28 mouse cellular contexts compared by ENCODE assay signal in the genomic region with DNA sequence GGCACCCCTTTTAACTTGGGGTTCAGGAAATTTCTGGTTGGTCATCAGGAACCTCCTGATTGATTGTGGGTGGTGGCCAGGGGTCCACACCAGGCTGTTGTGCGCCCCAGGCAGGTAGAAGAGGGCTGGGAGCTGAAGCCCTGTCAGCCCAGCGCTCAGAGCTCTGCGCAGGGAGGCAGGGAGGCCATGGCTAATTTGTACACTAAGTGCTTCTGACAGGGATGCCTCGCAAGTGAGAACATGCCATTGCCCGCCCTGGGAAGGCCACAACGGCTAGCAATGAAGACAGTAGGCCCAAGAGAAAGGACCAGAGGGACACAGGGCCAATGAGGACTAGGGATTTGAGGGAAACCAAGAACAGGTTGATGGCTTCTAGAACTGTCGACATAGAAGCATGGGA. TPM values are rescaled to one million over a fixed set of nuclear protein-coding genes. Genes with fewer than 3 reads are reported as not detected.
DNase-seq lines count a peak whose midpoint lies in the region; ATAC-seq and TF ChIP-seq lines count a peak whose summit lies in the region.
"Had no signal": no experiment of that assay in that cellular context is flagged by ENCODE, and none has a peak within 500 bp of the region (broad histone marks: within the 10 kb centered on the region; RNA-seq: fewer than 3 reads in every experiment).

No protein-coding gene starts in this region.

- no peak for ATAC-seq in hindbrain, embryonic 12.5 days (ENCODE audit: low FRiP score)
- no peak for ATAC-seq in liver, embryonic 15.5 days (ENCODE audit: insufficient read depth)
- no peak for ATAC-seq in liver, postnatal 0 days
- no peak for ATAC-seq in midbrain, postnatal 0 days (ENCODE audit: low FRiP score)
- ATAC-seq: activated CD4-positive, CD25-positive, alpha-beta regulatory T cell, adult 4 months; forebrain, embryonic 13.5 days had no signal

- TF ChIP-seq CTCF in liver, postnatal 0 days (IDR thresholded peaks at IDR 0.05; ENCODE audit: low read depth): no peak
- TF ChIP-seq CTCF in midbrain, postnatal 0 days (IDR thresholded peaks at IDR 0.05): no peak

- H3K27ac ChIP-seq in hindbrain, embryonic 10.5 days: peak overlapping the region; percentile 12; the same call in 1 of the 2 replicates
- H3K27ac ChIP-seq in hindbrain, embryonic 12.5 days: no peak overlapping the region
- peak overlapping the region; percentile 11 for H3K27ac ChIP-seq in liver, embryonic 15.5 days (replicated peaks)
- H3K27ac ChIP-seq in liver, postnatal 0 days (ENCODE audit: low read depth): no peak overlapping the region
- no peak overlapping the region for H3K27ac ChIP-seq in midbrain, postnatal 0 days (ENCODE audit: low read depth, low read length)
- H3K27ac ChIP-seq: embryonic facial prominence, embryonic 12.5 days; forebrain, embryonic 13.5 days; gastrocnemius, adult 2 months; kidney, embryonic 15.5 days; limb, embryonic 15.5 days had no signal

- peaks cover 16% of the 10 kb centered on the region for H3K4me1 ChIP-seq in hindbrain, embryonic 10.5 days (replicated peaks)
- peaks cover 10% of the 10 kb centered on the region for H3K4me1 ChIP-seq in hindbrain, embryonic 12.5 days
- peaks cover 40% of the 10 kb centered on the region for H3K4me1 ChIP-seq in liver, embryonic 15.5 days (replicated peaks)
- H3K4me1 ChIP-seq in liver, postnatal 0 days (ENCODE audit: insufficient read depth): peaks cover 13% of the 10 kb centered on the region
- no peaks in the 10 kb centered on the region for H3K4me1 ChIP-seq in midbrain, postnatal 0 days (ENCODE audit: insufficient read depth, low read length)

- peaks cover 37% of the 10 kb centered on the region for H3K27me3 ChIP-seq in hindbrain, embryonic 10.5 days (ENCODE audit: insufficient read depth, poor library complexity, severe bottlenecking)
- H3K27me3 ChIP-seq in hindbrain, embryonic 12.5 days: peaks cover 24% of the 10 kb centered on the region
- H3K27me3 ChIP-seq in liver, embryonic 15.5 days: peaks cover 30% of the 10 kb centered on the region
- H3K27me3 ChIP-seq in liver, postnatal 0 days (ENCODE audit: insufficient read depth, low read length): peaks cover 21% of the 10 kb centered on the region
- peaks cover 20% of the 10 kb centered on the region for H3K27me3 ChIP-seq in midbrain, postnatal 0 days (ENCODE audit: insufficient read depth, low read length)

- TF ChIP-seq EP300 in liver, postnatal 0 days (IDR thresholded peaks at IDR 0.05; ENCODE audit: low read depth): no peak

- H3K4me2 ChIP-seq in hindbrain, embryonic 12.5 days (replicated peaks): no peak overlapping the region
- H3K4me2 ChIP-seq in liver, embryonic 15.5 days: no peak overlapping the region
- H3K4me2 ChIP-seq in liver, postnatal 0 days (ENCODE audit: low read depth, low read length): no peak overlapping the region
- no peak overlapping the region for H3K4me2 ChIP-seq in midbrain, postnatal 0 days (ENCODE audit: low read depth, low read length, poor library complexity, severe bottlenecking)
- H3K4me2 ChIP-seq: embryonic facial prominence, embryonic 12.5 days; forebrain, embryonic 13.5 days; kidney, embryonic 15.5 days; limb, embryonic 15.5 days; lung, embryonic 14.5 days had no signal

- DNase-seq in cerebellum, adult 18-20 months: peak; percentile 47 to 51
- DNase-seq in cerebellum, adult 9-10 months: no peak
- no peak for DNase-seq in hindbrain, embryonic 10.5 days (ENCODE audit: low spot score)
- DNase-seq in liver, postnatal 0 days: no peak
- DNase-seq in midbrain, postnatal 0 days (ENCODE audit: low spot score): peak; percentile 45
- no peak for DNase-seq in ovary, adult 18-20 months (ENCODE audit: low spot score)
- DNase-seq: adrenal gland, postnatal 10 days; gastrocnemius, adult 2 months; kidney, adult 11 months; kidney, postnatal 36 days; layer of hippocampus, postnatal 36 days; lung, embryonic 14.5 days; right cerebral cortex, postnatal 25 days; spleen, adult 18-20 months had no signal

- H3K36me3 ChIP-seq in hindbrain, embryonic 10.5 days: peaks cover 47% of the 10 kb centered on the region
- peaks cover 37% of the 10 kb centered on the region for H3K36me3 ChIP-seq in hindbrain, embryonic 12.5 days
- peaks cover 29% of the 10 kb centered on the region for H3K36me3 ChIP-seq in liver, embryonic 15.5 days (replicated peaks)
- H3K36me3 ChIP-seq in liver, postnatal 0 days (replicated peaks; ENCODE audit: insufficient read depth, low read length): no peaks in the 10 kb centered on the region; the same call in 1 of the 2 replicates
- H3K36me3 ChIP-seq in midbrain, postnatal 0 days (ENCODE audit: insufficient read depth, low read length): peaks cover 18% of the 10 kb centered on the region

- H3K4me3 ChIP-seq in hindbrain, embryonic 10.5 days: no peak overlapping the region
- H3K4me3 ChIP-seq in hindbrain, embryonic 12.5 days: no peak overlapping the region
- no peak overlapping the region for H3K4me3 ChIP-seq in liver, embryonic 15.5 days (replicated peaks)
- no peak overlapping the region for H3K4me3 ChIP-seq in liver, postnatal 0 days (ENCODE audit: low read depth, low read length)
- no peak overlapping the region for H3K4me3 ChIP-seq in midbrain, postnatal 0 days (ENCODE audit: low read depth, low read length)
- H3K4me3 ChIP-seq: embryonic facial prominence, embryonic 12.5 days; forebrain, embryonic 13.5 days; gastrocnemius, adult 2 months; kidney, embryonic 15.5 days; limb, embryonic 15.5 days had no signal

- H3K9me3 ChIP-seq in hindbrain, embryonic 10.5 days: no peaks in the 10 kb centered on the region
- H3K9me3 ChIP-seq in hindbrain, embryonic 12.5 days (replicated peaks): no peaks in the 10 kb centered on the region
- no peaks in the 10 kb centered on the region for H3K9me3 ChIP-seq in liver, embryonic 15.5 days (replicated peaks)
- H3K9me3 ChIP-seq in liver, postnatal 0 days (ENCODE audit: low read length): no peaks in the 10 kb centered on the region
- H3K9me3 ChIP-seq in midbrain, postnatal 0 days (ENCODE audit: low read length): no peaks in the 10 kb centered on the region
- H3K9me3 ChIP-seq: embryonic facial prominence, embryonic 12.5 days; forebrain, embryonic 13.5 days; kidney, embryonic 15.5 days; limb, embryonic 15.5 days had no signal

- WGBS in hindbrain, embryonic 10.5 days: 80% methylated on average over 7 of the region's 7 CpGs
- 83% methylated on average over 7 of the region's 7 CpGs for WGBS in hindbrain, embryonic 12.5 days
- WGBS in liver, embryonic 15.5 days (ENCODE audit: insufficient replicate concordance): 82% methylated on average over 7 of the region's 7 CpGs
- 82% methylated on average over 7 of the region's 7 CpGs for WGBS in liver, postnatal 0 days (ENCODE audit: insufficient replicate concordance)
- WGBS in midbrain, postnatal 0 days: 69% methylated on average over 7 of the region's 7 CpGs

- no peak overlapping the region for H3K9ac ChIP-seq in hindbrain, embryonic 12.5 days
- H3K9ac ChIP-seq in liver, embryonic 15.5 days: no peak overlapping the region
- H3K9ac ChIP-seq in liver, postnatal 0 days (replicated peaks): no peak overlapping the region
- no peak overlapping the region for H3K9ac ChIP-seq in midbrain, postnatal 0 days (replicated peaks; ENCODE audit: low read length, poor library complexity, severe bottlenecking)
- H3K9ac ChIP-seq: embryonic facial prominence, embryonic 12.5 days; kidney, embryonic 15.5 days; limb, embryonic 15.5 days; lung, embryonic 14.5 days had no signal

RNA-seq across cellular contexts. Expression of gene A930017K11Rik, which starts 4.3 kb away (rescaled TPM):
- 0.25 and 0.34 TPM in 2 replicates for polyA plus RNA-seq in hindbrain, embryonic 10.5 days (2016; fragmentation: Nextera tagmentation; extraction: Ambion mirVana)
- polyA plus RNA-seq in hindbrain, embryonic 12.5 days (2016; fragmentation: Nextera tagmentation; extraction: Ambion mirVana): 0.17 and 0.18 TPM in 2 replicates
- 0.23 and 0.37 TPM in 2 replicates for polyA plus RNA-seq in liver, embryonic 15.5 days (2015; fragmentation: Nextera tagmentation; extraction: Ambion mirVana)
- not detected in 2 replicates for polyA plus RNA-seq in liver, postnatal 0 days (2015; fragmentation: Nextera tagmentation; extraction: Ambion mirVana)
- total RNA-seq in midbrain, postnatal 0 days (2014; rRNA removed): 2.9 and 4.1 TPM in 2 replicates
- polyA plus RNA-seq in midbrain, postnatal 0 days (2015; fragmentation: Nextera tagmentation; extraction: Ambion mirVana): 3.2 and 3.7 TPM in 2 replicates
- total RNA-seq: adrenal gland, postnatal 10 days; gastrocnemius, adult 2 months; gastrocnemius, postnatal 4 days; left cerebral cortex, postnatal 10 days; megakaryocyte, adult 5-6 weeks; monocyte, adult 5-6 weeks; neutrophil, adult 5-6 weeks had no signal
- polyA plus RNA-seq: activated CD4-positive, CD25-positive, alpha-beta regulatory T cell, adult 4 months; forebrain, embryonic 13.5 days; heart, embryonic 14.5 days had no signal

RNA-seq across cellular contexts. Expression of gene Nhlrc4, which starts 11.9 kb away (rescaled TPM):
- 0.21 and 0.55 TPM in 2 replicates for polyA plus RNA-seq in hindbrain, embryonic 10.5 days (2016; fragmentation: Nextera tagmentation; extraction: Ambion mirVana)
- 0.27 TPM in 1 of 2 replicates, not detected in the other for polyA plus RNA-seq in hindbrain, embryonic 12.5 days (2016; fragmentation: Nextera tagmentation; extraction: Ambion mirVana)
- polyA plus RNA-seq in liver, embryonic 15.5 days (2015; fragmentation: Nextera tagmentation; extraction: Ambion mirVana): 6.1 and 6.7 TPM in 2 replicates
- polyA plus RNA-seq in liver, postnatal 0 days (2015; fragmentation: Nextera tagmentation; extraction: Ambion mirVana): 2.0 and 3.8 TPM in 2 replicates
- 0.47 and 0.60 TPM in 2 replicates for total RNA-seq in midbrain, postnatal 0 days (2014; rRNA removed)
- polyA plus RNA-seq in midbrain, postnatal 0 days (2015; fragmentation: Nextera tagmentation; extraction: Ambion mirVana): 0.35 and 0.91 TPM in 2 replicates
- total RNA-seq: gastrocnemius, adult 2 months; gastrocnemius, postnatal 4 days; heart, postnatal 25 days; left cerebral cortex, postnatal 10 days; megakaryocyte, adult 5-6 weeks; monocyte, adult 5-6 weeks; neutrophil, adult 5-6 weeks had no signal
- polyA plus RNA-seq: activated CD4-positive, CD25-positive, alpha-beta regulatory T cell, adult 4 months; forebrain, embryonic 13.5 days; heart, embryonic 14.5 days; lung, embryonic 14.5 days had no signal

RNA-seq across cellular contexts. Expression of gene Pigq, which starts 11.9 kb away (rescaled TPM):
- polyA plus RNA-seq in hindbrain, embryonic 10.5 days (2016; fragmentation: Nextera tagmentation; extraction: Ambion mirVana): 65.4 and 72.6 TPM in 2 replicates
- 53.6 and 57.5 TPM in 2 replicates for polyA plus RNA-seq in hindbrain, embryonic 12.5 days (2016; fragmentation: Nextera tagmentation; extraction: Ambion mirVana)
- 156 and 174 TPM in 2 replicates for polyA plus RNA-seq in liver, embryonic 15.5 days (2015; fragmentation: Nextera tagmentation; extraction: Ambion mirVana)
- 56.0 and 58.7 TPM in 2 replicates for polyA plus RNA-seq in liver, postnatal 0 days (2015; fragmentation: Nextera tagmentation; extraction: Ambion mirVana)
- total RNA-seq in midbrain, postnatal 0 days (2014; rRNA removed): 73.6 and 111 TPM in 2 replicates
- polyA plus RNA-seq in midbrain, postnatal 0 days (2015; fragmentation: Nextera tagmentation; extraction: Ambion mirVana): 75.4 and 79.7 TPM in 2 replicates

RNA-seq across cellular contexts. Expression of gene Capn15, which starts 29.0 kb away (rescaled TPM):
- polyA plus RNA-seq in hindbrain, embryonic 10.5 days (2016; fragmentation: Nextera tagmentation; extraction: Ambion mirVana): 32.4 and 35.0 TPM in 2 replicates
- 32.5 and 32.6 TPM in 2 replicates for polyA plus RNA-seq in hindbrain, embryonic 12.5 days (2016; fragmentation: Nextera tagmentation; extraction: Ambion mirVana)
- polyA plus RNA-seq in liver, embryonic 15.5 days (2015; fragmentation: Nextera tagmentation; extraction: Ambion mirVana): 9.7 and 11.4 TPM in 2 replicates
- polyA plus RNA-seq in liver, postnatal 0 days (2015; fragmentation: Nextera tagmentation; extraction: Ambion mirVana): 6.6 and 8.3 TPM in 2 replicates
- total RNA-seq in midbrain, postnatal 0 days (2014; rRNA removed): 29.7 and 36.8 TPM in 2 replicates
- 14.7 and 20.1 TPM in 2 replicates for polyA plus RNA-seq in midbrain, postnatal 0 days (2015; fragmentation: Nextera tagmentation; extraction: Ambion mirVana)

RNA-seq across cellular contexts. Expression of gene Rab40c, which starts 37.1 kb away (rescaled TPM):
- polyA plus RNA-seq in hindbrain, embryonic 10.5 days (2016; fragmentation: Nextera tagmentation; extraction: Ambion mirVana): 33.4 and 43.4 TPM in 2 replicates
- polyA plus RNA-seq in hindbrain, embryonic 12.5 days (2016; fragmentation: Nextera tagmentation; extraction: Ambion mirVana): 42.1 and 43.6 TPM in 2 replicates
- polyA plus RNA-seq in liver, embryonic 15.5 days (2015; fragmentation: Nextera tagmentation; extraction: Ambion mirVana): 6.6 and 8.4 TPM in 2 replicates
- 6.5 and 7.3 TPM in 2 replicates for polyA plus RNA-seq in liver, postnatal 0 days (2015; fragmentation: Nextera tagmentation; extraction: Ambion mirVana)
- total RNA-seq in midbrain, postnatal 0 days (2014; rRNA removed): 42.1 and 43.0 TPM in 2 replicates
- polyA plus RNA-seq in midbrain, postnatal 0 days (2015; fragmentation: Nextera tagmentation; extraction: Ambion mirVana): 36.2 and 38.9 TPM in 2 replicates

Comparison
In these comparisons a context has a peak if more than half of its experiments do, and no peak if none do; other contexts are left out.
1. DNase-seq: peak in cerebellum, adult 18-20 months (2 of 2) and midbrain, postnatal 0 days (single experiment); none in cerebellum, adult 9-10 months (single experiment), hindbrain, embryonic 10.5 days (single experiment), liver, postnatal 0 days (single experiment) and ovary, adult 18-20 months (single experiment).
2. H3K27ac ChIP-seq: peak in hindbrain, embryonic 10.5 days (single experiment) and liver, embryonic 15.5 days (single experiment); none in hindbrain, embryonic 12.5 days (single experiment), liver, postnatal 0 days (single experiment) and midbrain, postnatal 0 days (single experiment).